Mouse (Mus musculus) left cerebral cortex, postnatal 36 days (tissue): ENCODE measurements around the gene Dennd1b. TPM values are rescaled to one million over a fixed set of nuclear protein-coding genes. Genes with fewer than 3 reads are reported as not detected.

Experiments used
- DNase-seq, 2 experiments: peaks; one replicate each; pipeline ENCODE4 v3.0.0; 2021 to 2022; ENCODE audit warnings: low spot score in 2 of 2, mixed read lengths in 1 of 2
- intact Hi-C: fragments of 180-260 bp; cut with DNase I; formaldehyde crosslinking; loops from one replicate; pipeline ENCODE4 v1.15.1; 2025
- total RNA-seq, 2 experiments: library from RNA; stranded (reverse); gene quantifications; 2 replicates each; pipeline ENCODE4 v1.2.3; 2021

Dennd1b gene
- total RNA-seq, 2 experiments from 2014 or later, result 31.6 to 39.9 TPM

- intact Hi-C loops, result loop anchor here (5.0 to 10.0 kb wide), 3 partner anchors 115 to 195 kb away; no protein-coding TSS in a partner anchor
Measured at GRCm38 (mm10) chr1:138959903-138960483, 3.2 kb upstream of the Dennd1b start.

GRCm38 (mm10) chr1:138962266-138963101, 751 bp upstream of the Dennd1b start:
- intact Hi-C loops, result loop anchor here (5.0 to 10.0 kb wide), 3 partner anchors 112 to 192 kb away; no protein-coding TSS in a partner anchor
- DNase-seq, result no peak

More at GRCm38 (mm10) chr1:138959903-138960483, 3.2 kb upstream of the Dennd1b start:
- DNase-seq, result no peak

- peak; percentile 41 to 70 for DNase-seq
- intact Hi-C loops, result loop anchor here (5.0 to 10.0 kb wide), 3 partner anchors 111 to 191 kb away; no protein-coding TSS in a partner anchor
Measured at GRCm38 (mm10) chr1:138963868-138964458, 728 bp downstream of the Dennd1b start.

- intact Hi-C loops, result loop anchor here (10.0 kb wide), 2 partner anchors 110 to 190 kb away; no protein-coding TSS in a partner anchor
- no peak for DNase-seq
Measured at GRCm38 (mm10) chr1:138965069-138965468, 1.8 kb downstream of the Dennd1b start.

GRCm38 (mm10) chr1:138965511-138965910, 2.3 kb downstream of the Dennd1b start:
- intact Hi-C loops, result loop anchor here (10.0 kb wide), 2 partner anchors 109 to 189 kb away; no protein-coding TSS in a partner anchor
- no peak for DNase-seq

GRCm38 (mm10) chr1:138967450-138967849, 4.2 kb downstream of the Dennd1b start:
- no peak for DNase-seq
- intact Hi-C loops, result loop anchor here (10.0 kb wide), 2 partner anchors 107 to 187 kb away; no protein-coding TSS in a partner anchor

GRCm38 (mm10) chr1:138970053-138970452, 6.8 kb downstream of the Dennd1b start:
- intact Hi-C loops, result no loop called here
- DNase-seq, result peak; percentile 45 to 49

- intact Hi-C loops, result no loop called here
- DNase-seq, result no peak
Measured at GRCm38 (mm10) chr1:138973541-138974224, 10.4 kb downstream of the Dennd1b start.

- DNase-seq, result no peak
- intact Hi-C loops, result no loop called here
Measured at GRCm38 (mm10) chr1:138974836-138975235, 11.6 kb downstream of the Dennd1b start.

GRCm38 (mm10) chr1:138975945-138976344, 12.7 kb downstream of the Dennd1b start:
- DNase-seq, result no peak
- intact Hi-C loops, result no loop called here

GRCm38 (mm10) chr1:138982203-138982602, 19.0 kb downstream of the Dennd1b start:
- intact Hi-C loops, result no loop called here

GRCm38 (mm10) chr1:138982611-138983010, 19.4 kb downstream of the Dennd1b start:
- DNase-seq, result peak in 1 of 2 experiments; percentile 3
- intact Hi-C loops, result no loop called here

More at GRCm38 (mm10) chr1:138982203-138982602, 19.0 kb downstream of the Dennd1b start:
- peak in 1 of 2 experiments; percentile 3 for DNase-seq

GRCm38 (mm10) chr1:138983064-138983463, 19.8 kb downstream of the Dennd1b start:
- DNase-seq, result no peak
- intact Hi-C loops, result no loop called here

GRCm38 (mm10) chr1:138983465-138983864, 20.2 kb downstream of the Dennd1b start:
- DNase-seq, result peak; percentile 56 to 66
- intact Hi-C loops, result no loop called here

GRCm38 (mm10) chr1:138984161-138984560, 20.9 kb downstream of the Dennd1b start:
- intact Hi-C loops, result no loop called here
- DNase-seq, result peak in 1 of 2 experiments; percentile 10

GRCm38 (mm10) chr1:138992384-138993138, 29.3 kb downstream of the Dennd1b start:
- DNase-seq, result no peak
- intact Hi-C loops, result no loop called here

GRCm38 (mm10) chr1:138995621-138996380, 32.6 kb downstream of the Dennd1b start:
- peak; percentile 36 to 47 for DNase-seq
- intact Hi-C loops, result no loop called here

GRCm38 (mm10) chr1:138996663-138997062, 33.4 kb downstream of the Dennd1b start:
- no peak for DNase-seq
- intact Hi-C loops, result no loop called here
